Mouse (Mus musculus): ENCODE results near the gene Pskh1.

DNA sequence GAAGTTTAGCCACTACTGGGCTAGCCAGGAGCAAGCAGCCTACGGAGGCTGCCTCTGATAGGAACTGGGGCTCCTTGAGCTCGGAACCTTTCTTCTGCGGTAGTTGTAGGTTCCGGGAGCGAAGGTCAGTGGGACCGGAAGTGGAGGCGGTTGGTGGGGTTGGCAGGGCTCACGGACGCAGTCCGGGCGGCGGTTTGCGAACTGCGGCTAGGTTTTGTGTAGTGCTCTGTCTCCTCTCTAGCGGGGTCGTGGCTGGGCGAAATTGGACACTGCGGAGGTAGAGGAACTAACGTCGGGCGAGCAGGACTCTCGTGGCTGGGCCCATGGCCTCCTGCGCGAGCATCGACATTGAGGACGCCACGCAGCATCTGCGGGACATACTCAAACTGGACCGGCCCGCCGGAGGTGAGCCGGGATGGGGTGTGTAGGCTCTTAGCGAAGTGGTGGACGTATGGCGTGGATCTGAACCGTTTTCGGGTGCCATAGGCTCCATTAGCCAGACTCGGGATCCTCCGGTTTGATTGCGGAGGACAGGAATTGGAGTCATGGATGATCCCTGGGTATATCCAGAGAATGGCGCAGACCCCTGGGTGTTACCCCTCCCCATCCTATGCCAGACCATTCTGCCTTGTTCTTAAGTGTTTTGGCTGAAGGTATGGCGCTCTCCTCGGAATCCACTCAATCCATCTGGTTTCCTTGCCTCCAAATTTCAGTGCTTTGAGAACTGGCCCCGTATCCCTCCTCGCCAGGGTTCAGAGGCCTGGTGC lies 19.3 kb upstream of the Pskh1 start, which contains the start of gene Edc4:
- TF ChIP-seq CTCF (IDR thresholded peaks at IDR 0.05 in 2 of 3, conservative IDR thresholded peaks at IDR 0.05 in 1 of 3; ENCODE audit: control insufficient read depth in 1 of 3, insufficient read depth in 1 of 3, low read depth in 2 of 3, low read length in 3 of 3, poor library complexity in 1 of 3, severe bottlenecking in 1 of 3): no peak
- peak; percentile 96 to 97 for TF ChIP-seq POLR2A (IDR thresholded peaks at IDR 0.05; ENCODE audit: control insufficient read depth in 1 of 2, insufficient read depth in 1 of 2, low read depth in 1 of 2, low read length in 2 of 2, poor library complexity in 1 of 2)
- peak; percentile 51; the same call in 1 of the 2 replicates for TF ChIP-seq ETS1 (IDR thresholded peaks at IDR 0.05; ENCODE audit: low read depth, low read length)
- no peak; the same call in 1 of the 2 replicates for TF ChIP-seq CHD2 (IDR thresholded peaks at IDR 0.05; ENCODE audit: low read length)
- peak; percentile 60; the same call in 1 of the 2 replicates for TF ChIP-seq E2F4 (IDR thresholded peaks at IDR 0.05; ENCODE audit: borderline replicate concordance, low read depth, low read length)
- TF ChIP-seq ELF1 (IDR thresholded peaks at IDR 0.05; ENCODE audit: low read depth, low read length): peak; percentile 87
- TF ChIP-seq RCOR1 (IDR thresholded peaks at IDR 0.05; ENCODE audit: low read depth, low read length): no peak
- no peak for TF ChIP-seq POLR2AphosphoS5 (IDR thresholded peaks at IDR 0.05; ENCODE audit: borderline replicate concordance, low read depth, low read length)
- TF ChIP-seq ZNF384 (IDR thresholded peaks at IDR 0.05; ENCODE audit: low read depth, low read length): no peak
- TF ChIP-seq ZC3H11A (IDR thresholded peaks at IDR 0.05; ENCODE audit: low read depth, low read length): peak; percentile 5; the same call in 1 of the 2 replicates
- TF ChIP-seq MAFK (IDR thresholded peaks at IDR 0.05; ENCODE audit: borderline replicate concordance, low read depth, low read length): no peak

All from MEL (cell line).